Mouse (Mus musculus) cerebral cortex, adult 2 months (tissue): ENCODE results near the gene Nop53.

ENCODE experiments used
- WGBS: fragments of 180-500 bp; shearing (Covaris S2); methylation state at CpG from one replicate; pipeline ENCODE4 v1.1.7; 2018; 5-methylcytosine and 5-hydroxymethylcytosine counted together

Nop53 gene

DNA sequence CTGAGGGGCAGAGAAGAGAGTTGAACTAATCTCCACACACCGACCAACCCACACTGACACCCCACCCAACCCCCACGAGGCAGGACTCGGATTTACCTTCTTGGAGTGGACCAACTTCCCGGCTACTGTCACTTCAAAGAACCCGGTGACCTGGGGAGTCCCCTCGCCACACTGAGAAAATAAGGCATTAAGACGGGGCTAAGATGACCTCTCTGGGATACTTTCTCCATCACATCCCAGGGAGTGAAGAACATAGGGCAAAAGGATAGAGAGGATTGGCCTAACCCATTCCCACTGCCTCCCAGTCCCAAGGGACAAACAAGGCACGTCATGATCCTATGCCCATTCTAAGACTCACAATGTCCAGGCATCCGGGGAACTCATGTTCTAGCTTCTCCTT lies 25.9 kb downstream of the Nop53 start:
- WGBS, result 76% methylated on average over 9 of the region's 9 CpGs

DNA sequence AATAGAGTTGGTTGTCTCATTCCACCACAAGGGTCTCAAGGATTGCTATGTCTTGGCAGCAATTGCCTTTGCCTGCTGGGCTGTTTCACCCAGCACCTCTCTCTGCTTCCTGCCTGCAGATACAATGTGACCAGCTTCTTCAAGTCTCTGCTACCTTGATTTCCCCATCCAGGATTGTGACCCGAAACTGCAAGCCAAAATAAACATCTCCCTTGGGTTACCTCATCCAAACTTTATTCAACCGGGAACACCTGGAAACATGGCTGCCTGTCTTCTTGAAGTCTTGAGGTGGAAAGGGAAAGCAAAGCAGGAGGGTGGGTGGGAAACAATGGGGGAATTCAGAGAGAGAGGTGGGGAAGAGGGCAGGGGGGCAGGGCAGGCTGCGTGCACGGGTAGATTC lies 28.9 kb downstream of the Nop53 start:
- WGBS, result 75% methylated on average over 4 of the region's 4 CpGs

DNA sequence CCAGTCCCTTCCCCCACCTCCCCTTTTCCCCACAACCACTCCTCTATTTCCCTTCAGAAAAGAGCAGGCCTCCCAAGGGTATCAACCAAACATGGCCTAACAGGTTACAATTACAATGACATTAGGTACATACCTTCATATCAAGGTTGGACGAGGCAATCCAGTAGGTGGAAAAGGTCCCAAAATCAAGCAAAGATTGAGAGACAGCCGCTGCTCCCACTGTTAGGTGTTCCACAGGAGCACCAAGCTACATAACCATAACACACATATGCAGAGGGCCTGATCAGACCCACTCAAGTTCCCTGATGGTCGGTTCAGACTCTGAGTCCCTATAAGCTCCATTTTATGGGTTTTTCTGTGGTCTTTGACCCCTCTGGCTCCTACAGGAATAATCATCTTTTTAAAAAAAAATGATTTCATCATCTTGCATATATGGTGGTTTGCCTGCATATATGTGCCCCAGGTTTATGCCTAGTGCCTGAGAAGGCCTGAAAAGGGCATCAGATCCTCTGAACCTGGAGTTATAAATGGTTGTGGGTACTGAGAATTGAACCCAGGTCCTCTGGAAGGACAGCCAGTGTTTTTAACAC lies 29.6 kb downstream of the Nop53 start:
- 74% methylated on average over 3 of the region's 3 CpGs for WGBS

DNA sequence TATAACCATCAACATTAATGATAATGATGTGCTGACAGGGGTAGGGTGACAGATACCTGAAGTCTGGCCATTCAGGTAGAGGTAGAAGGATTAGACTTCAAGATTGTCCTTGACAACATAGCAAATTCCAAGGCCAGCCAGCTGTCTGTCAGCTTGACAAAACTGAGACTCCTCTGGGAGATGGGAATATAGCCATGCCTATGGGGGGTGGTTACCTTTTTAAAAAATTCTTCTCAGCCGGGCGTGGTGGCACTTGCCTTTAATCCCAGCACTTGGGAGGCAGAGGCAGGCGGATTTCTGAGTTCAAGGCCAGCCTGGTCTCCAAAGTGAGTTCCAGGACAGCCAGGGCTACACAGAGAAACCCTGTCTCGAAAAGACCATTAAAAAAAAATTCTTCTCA lies 30.2 kb downstream of the Nop53 start:
- WGBS, result 69% methylated on average over 4 of the region's 4 CpGs

DNA sequence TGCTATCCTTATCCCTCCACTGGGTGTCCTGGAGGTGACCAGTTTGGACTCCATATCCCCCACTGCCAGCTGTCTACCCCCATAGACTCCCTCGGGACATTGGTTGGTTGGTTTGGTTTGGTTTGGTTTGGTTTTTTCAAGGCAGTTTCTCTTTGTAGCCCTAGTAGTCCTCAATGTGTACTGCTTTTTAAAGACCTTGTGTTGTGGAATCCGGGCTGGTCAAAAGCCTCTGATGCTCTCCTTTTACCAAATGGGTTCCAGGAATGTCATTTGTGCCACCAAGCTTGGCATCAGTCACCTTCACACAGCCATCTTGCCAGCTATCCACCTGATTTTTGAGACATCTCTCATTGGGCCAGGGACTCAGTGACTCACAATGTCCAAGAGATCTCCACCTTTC lies 31.1 kb downstream of the Nop53 start:
- 81% methylated on average over 2 of the region's 2 CpGs for WGBS

DNA sequence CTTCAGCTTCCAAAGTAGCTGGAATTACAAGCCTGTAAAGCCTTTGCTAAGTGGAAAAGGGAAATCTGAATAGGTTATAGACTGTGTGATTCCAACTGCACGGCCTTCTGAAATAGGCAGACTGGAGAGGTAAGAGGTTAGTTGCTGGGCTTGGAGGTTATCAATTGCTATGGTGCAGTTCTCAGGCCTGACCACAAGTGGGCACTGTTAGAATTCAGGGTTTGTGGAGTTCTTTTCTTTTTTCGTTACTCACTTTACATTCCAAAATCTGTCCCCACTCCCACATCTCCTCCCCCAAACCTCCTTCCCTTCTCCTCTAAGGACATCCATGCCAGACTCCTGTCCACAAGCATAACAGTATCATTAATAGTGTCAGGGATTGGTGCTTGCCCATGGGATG lies 31.6 kb downstream of the Nop53 start:
- WGBS, result 27% methylated on average over 2 of the region's 2 CpGs

DNA sequence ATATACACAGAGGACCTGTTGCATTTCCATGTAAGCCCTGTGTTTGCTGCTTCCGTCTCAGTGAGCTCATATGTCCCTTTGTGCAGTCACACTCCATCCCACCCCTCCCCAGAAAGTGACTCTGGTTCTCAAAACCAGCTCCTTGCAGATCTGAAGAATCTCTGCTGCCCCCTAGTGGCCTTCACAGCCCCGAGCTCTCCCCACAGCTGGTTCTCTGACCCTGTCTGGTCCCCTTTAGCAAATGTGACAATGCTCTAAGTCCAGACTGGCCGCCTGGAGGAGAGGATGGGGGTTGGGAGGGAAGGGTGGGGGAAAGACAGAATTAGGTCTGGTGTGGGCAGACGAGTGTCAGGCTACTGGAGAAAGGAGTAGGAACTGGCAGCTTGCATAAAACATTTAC lies 33.7 kb downstream of the Nop53 start:
- WGBS, result 0% methylated on average over 4 of the region's 4 CpGs

DNA sequence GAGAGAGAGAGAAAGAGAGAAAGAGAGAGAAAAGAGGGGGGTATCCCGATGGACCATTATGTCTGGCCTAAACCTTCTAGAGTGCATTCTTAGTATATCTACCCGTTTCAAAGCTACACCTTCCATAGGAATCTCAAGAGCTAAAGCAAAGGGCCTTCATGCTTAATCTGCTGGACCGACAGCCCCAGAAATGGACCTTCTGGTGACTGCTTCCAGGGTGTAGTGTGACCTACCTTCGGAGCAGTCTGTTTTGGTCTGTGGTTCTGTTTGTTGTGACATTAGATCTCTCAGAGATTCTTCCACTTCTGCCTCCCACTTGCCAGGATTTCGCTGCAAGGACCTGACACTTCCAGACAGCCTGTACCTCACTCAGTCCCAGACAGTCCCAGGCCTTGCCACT lies 35.4 kb downstream of the Nop53 start:
- WGBS, result 89% methylated on average over 5 of the region's 5 CpGs

DNA sequence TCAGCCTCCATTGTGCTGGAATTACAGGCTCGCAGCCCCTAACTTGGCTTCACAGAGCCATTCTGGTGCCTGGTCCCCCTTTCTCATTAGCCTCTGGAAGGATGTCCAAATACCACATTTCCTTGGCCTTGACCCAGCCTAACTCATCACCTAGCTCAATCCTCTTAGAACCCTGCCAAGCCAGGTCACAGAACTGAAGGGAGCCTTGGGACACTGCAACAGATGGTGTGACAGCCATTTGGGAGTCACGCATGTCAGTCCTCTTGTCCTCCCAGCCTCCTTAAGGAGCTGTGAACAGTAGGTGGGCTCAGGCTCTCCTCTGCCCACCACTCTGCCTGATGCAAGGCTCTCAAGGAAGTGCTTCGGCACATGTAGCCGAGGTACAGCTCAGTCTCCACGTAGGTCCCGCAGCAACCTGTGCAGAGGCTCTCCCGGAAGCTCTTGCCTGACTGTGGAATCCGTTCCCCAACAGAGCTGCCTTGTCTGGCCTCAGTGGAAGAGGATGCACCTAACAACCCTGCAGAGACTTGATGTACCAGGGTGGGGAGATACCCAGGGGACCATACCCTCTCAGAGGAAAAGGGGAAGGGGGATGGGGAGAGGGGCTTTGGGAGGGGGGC lies 37.8 kb downstream of the Nop53 start:
- 85% methylated on average over 8 of the region's 8 CpGs for WGBS

DNA sequence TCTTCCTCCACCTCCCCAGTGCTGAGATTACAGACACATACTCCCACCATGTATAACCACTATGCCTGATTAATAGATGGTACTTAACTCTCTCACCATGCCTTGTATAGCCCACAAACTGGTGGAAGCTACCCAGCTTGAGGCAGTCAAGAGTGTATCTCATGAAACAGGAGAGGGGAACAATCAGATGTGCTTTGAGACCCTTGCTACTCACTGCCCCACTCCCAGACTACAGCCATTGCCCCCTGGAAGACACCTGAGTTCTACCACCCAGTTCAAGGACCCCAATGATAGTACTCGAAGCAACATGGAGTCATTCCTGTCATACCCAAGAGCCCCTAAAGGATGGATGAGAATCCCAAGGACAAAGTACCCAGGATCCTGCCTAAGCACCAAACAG lies 39.3 kb downstream of the Nop53 start:
- 72% methylated on average over 1 of the region's 1 CpGs for WGBS

DNA sequence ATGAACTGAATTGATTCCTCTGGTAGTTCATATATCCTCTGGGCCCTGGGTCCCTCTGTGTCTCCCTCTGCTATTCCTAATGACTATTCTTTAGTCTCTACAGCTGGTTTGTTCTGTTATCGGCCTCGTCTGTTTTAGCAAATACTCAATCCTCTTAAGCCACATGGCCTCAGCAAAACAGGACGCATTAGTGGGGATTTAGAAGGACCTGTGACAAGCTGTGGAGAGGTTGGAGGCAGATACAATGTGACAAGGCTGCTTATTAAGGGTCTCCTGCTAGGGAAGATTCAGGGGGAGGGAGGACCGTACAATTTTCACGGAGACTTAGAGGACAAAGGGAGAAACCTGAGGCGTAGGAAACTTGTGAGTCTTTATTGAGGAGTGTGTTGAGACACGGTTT lies 40.0 kb downstream of the Nop53 start:
- 72% methylated on average over 7 of the region's 7 CpGs for WGBS

DNA sequence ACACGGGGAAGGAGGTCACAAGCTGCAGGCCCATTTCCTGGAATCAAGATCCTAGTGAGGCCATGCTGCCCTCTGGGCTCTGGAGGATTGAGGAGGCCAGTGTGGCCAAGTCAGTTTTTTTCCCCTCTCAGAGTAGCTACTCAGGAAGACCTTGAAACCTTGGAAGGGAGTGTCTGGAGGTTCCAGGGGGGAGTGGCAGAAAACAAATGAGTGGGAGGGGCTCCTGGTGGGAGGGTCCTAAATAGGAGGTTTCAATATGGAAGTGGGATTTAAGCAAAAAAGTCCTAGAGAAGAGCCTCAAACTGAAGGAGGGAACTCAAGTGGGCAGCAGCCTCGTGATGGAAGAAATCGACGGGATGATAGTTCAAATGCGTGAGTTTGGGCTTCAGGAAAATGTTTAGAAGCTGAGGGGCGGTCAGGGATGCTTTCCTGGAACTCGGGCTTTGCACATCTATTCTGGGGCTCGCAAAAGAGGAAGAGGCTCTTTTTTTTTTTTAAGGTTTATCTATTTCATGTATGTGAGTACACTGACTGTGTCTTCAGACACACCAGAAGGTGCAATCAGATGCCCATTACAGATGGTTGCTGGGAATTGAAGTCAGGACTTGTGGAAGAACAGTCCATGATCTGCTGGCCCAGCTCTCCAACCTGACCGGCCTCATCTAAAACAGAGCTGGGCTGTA lies 44.4 kb downstream of the Nop53 start:
- 82% methylated on average over 9 of the region's 9 CpGs for WGBS

DNA sequence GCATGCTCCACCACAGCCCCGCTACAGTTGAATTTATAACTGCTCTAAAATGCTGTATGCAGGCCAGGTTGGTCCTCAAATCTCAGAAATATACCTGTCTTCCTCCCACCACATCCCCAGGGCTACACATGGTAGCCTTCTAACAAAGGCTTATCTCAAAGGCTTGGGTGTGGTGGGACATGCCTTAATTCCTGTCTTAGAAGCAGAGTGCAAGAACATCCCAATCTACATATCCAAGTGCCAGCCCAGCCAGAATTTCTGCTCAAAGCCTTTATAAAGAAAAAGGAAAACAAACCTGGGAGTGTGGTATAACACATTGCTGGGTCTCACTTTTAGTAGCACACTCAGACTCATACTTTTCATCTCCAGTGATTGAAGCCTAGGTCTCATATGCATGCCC lies 51.6 kb downstream of the Nop53 start:
- 73% methylated on average over 1 of the region's 1 CpGs for WGBS
